Mouse (Mus musculus) cerebellum, adult 2 months (tissue): ENCODE results near the gene Limk2.

Experiments
- CTCF ChIP-seq: fragments of 200-500 bp; IDR thresholded peaks from 2 replicates; pipeline ENCODE4 v1.5.1; 2011; ENCODE audit warnings: low read depth, mild to moderate bottlenecking, control low read depth, low read length, moderate library complexity, borderline replicate concordance; ENCODE audit not compliant: insufficient read depth
- POLR2A ChIP-seq: fragments of 200-500 bp; IDR thresholded peaks from 2 replicates; pipeline ENCODE4 v1.6.1; 2011; ENCODE audit warnings: low read length, control low read depth, borderline replicate concordance; ENCODE audit not compliant: insufficient read depth

- no peak for TF ChIP-seq POLR2A
- TF ChIP-seq CTCF: no peak
Observed at GRCm38 (mm10) chr11:3373591-3374292, 35.2 kb downstream of the Limk2 start.
